Mouse (Mus musculus): ENCODE measurements around the gene Baz2b. TPM values are rescaled to one million over a fixed set of nuclear protein-coding genes. Genes with fewer than 3 reads are reported as not detected.
A peak's percentile ranks its signal among the peaks of the same experiment; 100 is the strongest.

Baz2b gene
- 29.5 and 36.0 TPM in 2 replicates for polyA plus RNA-seq (2012; rRNA removed)
- 45.6 and 53.3 TPM in 2 replicates for polyA plus RNA-seq (2014; fragmentation: Nextera tagmentation; extraction: Ambion mirVana)

GRCm38 (mm10) chr2:60209703-60210651 lies at the start of gene Baz2b, which contains the start of gene March7:
Gene Baz2b (minus strand): TSS chr2:60209839.
Gene March7 (plus strand): TSS chr2:60209887.
- no peaks in the 10 kb centered on the region for H3K27me3 ChIP-seq (ENCODE audit: control insufficient read depth, insufficient read depth, low read length)
- peak within 1 kb of the TSS; percentile 88 for H3K4me3 ChIP-seq (replicated peaks; ENCODE audit: low read length)
- H3K27ac ChIP-seq (replicated peaks; ENCODE audit: low read depth, low read length): peak within 1 kb of the TSS; percentile 89
- DNase-seq (ENCODE audit: low spot score) (peak; percentile 71), ATAC-seq (ENCODE audit: low FRiP score, low read depth) (peak; percentile 93)
- no peaks in the 10 kb centered on the region for H3K9me3 ChIP-seq (ENCODE audit: control insufficient read depth, low read length)
- peak within 1 kb of the TSS; percentile 76 for H3K4me2 ChIP-seq (replicated peaks; ENCODE audit: low read depth, low read length, severe bottlenecking)
- peaks cover 27% of the 10 kb centered on the region for H3K4me1 ChIP-seq (ENCODE audit: control insufficient read depth, insufficient read depth, low read length)
- peaks cover 7% of the 10 kb centered on the region for H3K36me3 ChIP-seq (ENCODE audit: control insufficient read depth, insufficient read depth, low read length)
- peak; percentile 74; the same call in 1 of the 2 replicates for TF ChIP-seq POLR2A (IDR thresholded peaks at IDR 0.05; ENCODE audit: borderline replicate concordance, extremely low read depth, insufficient read depth, insufficient read length)
- H3K9ac ChIP-seq (ENCODE audit: low read depth, low read length, severe bottlenecking): peak within 1 kb of the TSS; percentile 96
- under 1% methylated on average over 39 of the region's 109 CpGs for WGBS

- H3K9ac ChIP-seq (ENCODE audit: low read depth, low read length, severe bottlenecking): no peak overlapping the region
- H3K27ac ChIP-seq (replicated peaks; ENCODE audit: low read depth, low read length): no peak overlapping the region
- TF ChIP-seq POLR2A (IDR thresholded peaks at IDR 0.05; ENCODE audit: borderline replicate concordance, extremely low read depth, insufficient read depth, insufficient read length): no peak
- ATAC-seq (ENCODE audit: low FRiP score, low read depth): no peak
- H3K36me3 ChIP-seq (ENCODE audit: control insufficient read depth, insufficient read depth, low read length): peaks cover 11% of the 10 kb centered on the region
- H3K4me2 ChIP-seq (replicated peaks; ENCODE audit: low read depth, low read length, severe bottlenecking): no peak overlapping the region
- no peaks in the 10 kb centered on the region for H3K4me1 ChIP-seq (ENCODE audit: control insufficient read depth, insufficient read depth, low read length)
- 0 out of 2 replicates have a peak, but pooled peaks cover 8% of the 10 kb centered on the region for H3K9me3 ChIP-seq (ENCODE audit: control insufficient read depth, low read length)
- 97% methylated on average over 5 of the region's 5 CpGs for whole genome bisulfite sequencing
- no peaks in the 10 kb centered on the region for H3K27me3 ChIP-seq (ENCODE audit: control insufficient read depth, insufficient read depth, low read length)
- DNase-seq (ENCODE audit: low spot score): no peak
- H3K4me3 ChIP-seq (replicated peaks; ENCODE audit: low read length): no peak overlapping the region
These were observed 49.5 kb upstream of the Baz2b start for GRCm38 (mm10) chr2:60259186-60259585.

GRCm38 (mm10) chr2:60256751-60257150 lies 47.1 kb upstream of the Baz2b start:
- Histone ChIP-seq H3K4me1 (ENCODE audit: control insufficient read depth, insufficient read depth, low read length) (no peaks in the 10 kb centered on the region), H3K36me3 (ENCODE audit: control insufficient read depth, insufficient read depth, low read length) (peaks cover 12% of the 10 kb centered on the region), H3K27me3 (ENCODE audit: control insufficient read depth, insufficient read depth, low read length) (no peaks in the 10 kb centered on the region), H3K4me3 (replicated peaks; ENCODE audit: low read length) (no peak overlapping the region), H3K9me3 (ENCODE audit: control insufficient read depth, low read length) (0 out of 2 replicates have a peak, but pooled peaks cover 8% of the 10 kb centered on the region), H3K4me2 (replicated peaks; ENCODE audit: low read depth, low read length, severe bottlenecking) (no peak overlapping the region), H3K9ac (ENCODE audit: low read depth, low read length, severe bottlenecking) (no peak overlapping the region), H3K27ac (replicated peaks; ENCODE audit: low read depth, low read length) (no peak overlapping the region)
- 91% methylated on average over 2 of the region's 2 CpGs for WGBS
- TF ChIP-seq POLR2A (IDR thresholded peaks at IDR 0.05; ENCODE audit: borderline replicate concordance, extremely low read depth, insufficient read depth, insufficient read length): no peak
- DNase-seq (ENCODE audit: low spot score) (no peak), ATAC-seq (ENCODE audit: low FRiP score, low read depth) (no peak)

DNA sequence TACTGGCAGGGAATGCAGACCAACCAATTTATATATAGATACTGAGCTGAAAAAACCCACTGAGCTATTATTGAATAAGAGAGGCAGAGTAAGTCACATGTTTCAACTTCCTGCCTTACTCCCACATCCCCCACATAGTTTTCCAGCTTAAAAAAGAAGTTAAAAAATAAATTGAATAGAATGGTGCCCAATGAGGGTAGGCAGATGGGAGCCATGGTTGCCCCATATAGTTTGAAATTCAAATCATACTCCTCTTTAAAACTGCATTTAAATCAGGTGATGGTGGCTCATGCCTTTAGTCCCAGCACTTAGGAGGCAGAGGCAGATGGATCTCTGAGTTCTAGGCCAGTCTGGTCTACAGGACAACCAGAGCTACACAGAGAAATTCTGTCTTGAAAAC lies 43.9 kb upstream of the Baz2b start:
- peaks cover 29% of the 10 kb centered on the region for H3K36me3 ChIP-seq (ENCODE audit: control insufficient read depth, insufficient read depth, low read length)
- H3K27ac ChIP-seq (replicated peaks; ENCODE audit: low read depth, low read length): no peak overlapping the region
- no peak overlapping the region for H3K4me3 ChIP-seq (replicated peaks; ENCODE audit: low read length)
- H3K27me3 ChIP-seq (ENCODE audit: control insufficient read depth, insufficient read depth, low read length): no peaks in the 10 kb centered on the region
- no peak for TF ChIP-seq POLR2A (IDR thresholded peaks at IDR 0.05; ENCODE audit: borderline replicate concordance, extremely low read depth, insufficient read depth, insufficient read length)
- no peak for DNase-seq (ENCODE audit: low spot score)
- H3K9me3 ChIP-seq (ENCODE audit: control insufficient read depth, low read length): 0 out of 2 replicates have a peak, but pooled peaks cover 8% of the 10 kb centered on the region
- no peak overlapping the region for H3K9ac ChIP-seq (ENCODE audit: low read depth, low read length, severe bottlenecking)
- H3K4me2 ChIP-seq (replicated peaks; ENCODE audit: low read depth, low read length, severe bottlenecking): no peak overlapping the region
- ATAC-seq (ENCODE audit: low FRiP score, low read depth): no peak
- no peaks in the 10 kb centered on the region for H3K4me1 ChIP-seq (ENCODE audit: control insufficient read depth, insufficient read depth, low read length)

GRCm38 (mm10) chr2:60252782-60253181 lies 43.1 kb upstream of the Baz2b start:
- WGBS: 87% methylated on average over 4 of the region's 4 CpGs
- Histone ChIP-seq H3K4me3 (replicated peaks; ENCODE audit: low read length) (no peak overlapping the region), H3K9ac (ENCODE audit: low read depth, low read length, severe bottlenecking) (no peak overlapping the region), H3K27me3 (ENCODE audit: control insufficient read depth, insufficient read depth, low read length) (no peaks in the 10 kb centered on the region), H3K9me3 (ENCODE audit: control insufficient read depth, low read length) (0 out of 2 replicates have a peak, but pooled peaks cover 3% of the 10 kb centered on the region), H3K4me2 (replicated peaks; ENCODE audit: low read depth, low read length, severe bottlenecking) (no peak overlapping the region), H3K27ac (replicated peaks; ENCODE audit: low read depth, low read length) (no peak overlapping the region), H3K36me3 (ENCODE audit: control insufficient read depth, insufficient read depth, low read length) (peaks cover 29% of the 10 kb centered on the region), H3K4me1 (ENCODE audit: control insufficient read depth, insufficient read depth, low read length) (no peaks in the 10 kb centered on the region)
- ATAC-seq (ENCODE audit: low FRiP score, low read depth): no peak
- no peak for TF ChIP-seq POLR2A (IDR thresholded peaks at IDR 0.05; ENCODE audit: borderline replicate concordance, extremely low read depth, insufficient read depth, insufficient read length)
- no peak for DNase-seq (ENCODE audit: low spot score)
